Mouse (Mus musculus): Measurements from ENCODE around the gene Rpl3. TPM values are rescaled to one million over a fixed set of nuclear protein-coding genes. Genes with fewer than 3 reads are reported as not detected.

Gene Rpl3
- polyA plus RNA-seq, 1 experiment from 2014 or later: 526 TPM

DNA sequence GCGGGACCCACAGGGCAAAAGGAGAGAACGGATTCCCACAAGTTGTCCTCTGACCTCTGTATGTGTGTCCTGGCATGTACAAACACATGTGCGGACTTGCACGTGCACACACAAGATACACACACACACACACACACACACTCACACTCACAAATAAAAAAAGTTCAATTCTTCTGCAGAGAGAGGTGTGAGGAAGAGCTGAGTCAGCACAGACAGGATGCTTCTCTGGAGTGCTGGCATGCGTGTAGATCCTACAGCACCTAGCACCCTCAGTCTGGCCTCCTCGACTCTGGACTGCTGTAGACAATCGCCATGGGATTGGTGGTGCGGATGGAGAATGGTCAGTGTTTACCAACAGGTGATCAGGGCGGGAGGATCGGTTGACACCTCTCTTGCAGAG, 47.4 kb downstream of the Rpl3 start:
- WGBS: 90% methylated on average over 10 of the region's 10 CpGs
- Histone ChIP-seq H3K9me3 (replicated peaks) (no peaks in the 10 kb centered on the region), H3K9ac (replicated peaks) (no peak overlapping the region), H3K4me2 (no peak overlapping the region), H3K36me3 (no peaks in the 10 kb centered on the region), H3K4me3 (replicated peaks) (no peak overlapping the region), H3K4me1 (no peaks in the 10 kb centered on the region), H3K27me3 (replicated peaks) (no peaks in the 10 kb centered on the region), H3K27ac (replicated peaks) (no peak overlapping the region)
- no peak for ATAC-seq (ENCODE audit: low FRiP score)

GRCm38 (mm10) chr15:80042152-80042551, 49.5 kb downstream of the Rpl3 start:
- no peak overlapping the region for H3K27ac ChIP-seq (replicated peaks)
- ATAC-seq (ENCODE audit: low FRiP score): no peak
- no peak overlapping the region for H3K9ac ChIP-seq (replicated peaks)
- H3K4me1 ChIP-seq: no peaks in the 10 kb centered on the region
- no peaks in the 10 kb centered on the region for H3K9me3 ChIP-seq (replicated peaks)
- H3K27me3 ChIP-seq (replicated peaks): no peaks in the 10 kb centered on the region
- 81% methylated on average over 4 of the region's 4 CpGs for WGBS
- no peak overlapping the region for H3K4me2 ChIP-seq
- H3K36me3 ChIP-seq: no peaks in the 10 kb centered on the region
- no peak overlapping the region for H3K4me3 ChIP-seq (replicated peaks)

DNA sequence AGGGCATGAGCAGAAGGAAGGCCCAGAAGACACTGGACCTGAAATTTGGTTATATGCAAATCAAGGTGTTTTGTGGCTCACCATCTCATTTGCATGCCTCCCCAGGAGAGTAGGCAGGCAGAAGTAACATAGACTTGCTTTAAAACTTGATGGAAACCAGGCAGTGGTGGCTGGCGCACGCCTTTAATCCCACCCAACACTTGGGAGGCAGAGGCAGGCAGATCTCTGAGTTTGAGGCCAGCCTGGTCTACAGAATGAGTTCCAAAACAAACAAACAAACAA, 53.6 kb downstream of the Rpl3 start:
- no peaks in the 10 kb centered on the region for H3K36me3 ChIP-seq
- H3K27ac ChIP-seq (replicated peaks): no peak overlapping the region
- H3K4me3 ChIP-seq (replicated peaks): no peak overlapping the region
- ATAC-seq (ENCODE audit: low FRiP score): no peak
- H3K27me3 ChIP-seq (replicated peaks): no peaks in the 10 kb centered on the region
- no peaks in the 10 kb centered on the region for H3K9me3 ChIP-seq (replicated peaks)
- no peak overlapping the region for H3K4me2 ChIP-seq
- H3K4me1 ChIP-seq: no peaks in the 10 kb centered on the region
- no peak overlapping the region for H3K9ac ChIP-seq (replicated peaks)
- WGBS: 96% methylated on average over 2 of the region's 2 CpGs

GRCm38 (mm10) chr15:80037255-80038109, 54.2 kb downstream of the Rpl3 start:
- Histone ChIP-seq H3K9me3 (replicated peaks) (no peaks in the 10 kb centered on the region), H3K27ac (replicated peaks) (no peak overlapping the region), H3K36me3 (no peaks in the 10 kb centered on the region), H3K4me3 (replicated peaks) (no peak overlapping the region), H3K27me3 (replicated peaks) (no peaks in the 10 kb centered on the region), H3K4me1 (no peaks in the 10 kb centered on the region), H3K4me2 (no peak overlapping the region), H3K9ac (replicated peaks) (no peak overlapping the region)
- 84% methylated on average over 11 of the region's 11 CpGs for WGBS
- no peak for ATAC-seq (ENCODE audit: low FRiP score)

- no peaks in the 10 kb centered on the region for H3K9me3 ChIP-seq (replicated peaks)
- no peaks in the 10 kb centered on the region for H3K36me3 ChIP-seq
- WGBS: 82% methylated on average over 6 of the region's 6 CpGs
- no peak overlapping the region for H3K27ac ChIP-seq (replicated peaks)
- H3K9ac ChIP-seq (replicated peaks): no peak overlapping the region
- H3K27me3 ChIP-seq (replicated peaks): no peaks in the 10 kb centered on the region
- no peaks in the 10 kb centered on the region for H3K4me1 ChIP-seq
- H3K4me2 ChIP-seq: no peak overlapping the region
- ATAC-seq (ENCODE audit: low FRiP score): no peak
- no peak overlapping the region for H3K4me3 ChIP-seq (replicated peaks)
These were observed 56.3 kb downstream of the Rpl3 start for GRCm38 (mm10) chr15:80035341-80035885.

GRCm38 (mm10) chr15:80034913-80035312, 56.8 kb downstream of the Rpl3 start:
- Histone ChIP-seq H3K9ac (replicated peaks) (no peak overlapping the region), H3K4me3 (replicated peaks) (no peak overlapping the region), H3K36me3 (no peaks in the 10 kb centered on the region), H3K9me3 (replicated peaks) (no peaks in the 10 kb centered on the region), H3K27me3 (replicated peaks) (no peaks in the 10 kb centered on the region), H3K4me1 (no peaks in the 10 kb centered on the region), H3K4me2 (no peak overlapping the region), H3K27ac (replicated peaks) (no peak overlapping the region)
- no peak for ATAC-seq (ENCODE audit: low FRiP score)

DNA sequence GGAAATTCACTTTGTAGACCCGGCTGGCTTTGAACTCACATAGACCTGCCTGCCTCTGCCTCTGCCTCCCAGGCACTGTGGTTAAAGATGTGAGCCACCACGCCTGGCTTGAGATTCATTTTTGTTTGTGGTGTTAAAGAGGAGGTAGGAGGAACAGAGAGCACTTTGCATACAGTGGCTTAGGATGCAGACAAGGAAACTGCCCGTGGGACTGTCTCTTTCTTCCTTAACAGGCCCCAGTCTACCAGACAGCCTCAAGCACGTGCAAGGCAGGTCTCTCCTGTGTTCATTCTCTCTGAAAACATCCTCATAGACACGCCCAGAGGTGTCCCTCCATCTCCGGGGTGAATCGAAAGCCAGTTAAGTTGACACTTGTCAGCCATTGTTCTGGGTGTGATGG, 57.3 kb downstream of the Rpl3 start:
- Histone ChIP-seq H3K9ac (replicated peaks) (no peak overlapping the region), H3K36me3 (no peaks in the 10 kb centered on the region), H3K9me3 (replicated peaks) (no peaks in the 10 kb centered on the region), H3K4me3 (replicated peaks) (no peak overlapping the region), H3K27me3 (replicated peaks) (no peaks in the 10 kb centered on the region), H3K4me2 (no peak overlapping the region), H3K4me1 (no peaks in the 10 kb centered on the region), H3K27ac (replicated peaks) (no peak overlapping the region)
- WGBS: 69% methylated on average over 7 of the region's 7 CpGs
- ATAC-seq (ENCODE audit: low FRiP score): no peak

DNA sequence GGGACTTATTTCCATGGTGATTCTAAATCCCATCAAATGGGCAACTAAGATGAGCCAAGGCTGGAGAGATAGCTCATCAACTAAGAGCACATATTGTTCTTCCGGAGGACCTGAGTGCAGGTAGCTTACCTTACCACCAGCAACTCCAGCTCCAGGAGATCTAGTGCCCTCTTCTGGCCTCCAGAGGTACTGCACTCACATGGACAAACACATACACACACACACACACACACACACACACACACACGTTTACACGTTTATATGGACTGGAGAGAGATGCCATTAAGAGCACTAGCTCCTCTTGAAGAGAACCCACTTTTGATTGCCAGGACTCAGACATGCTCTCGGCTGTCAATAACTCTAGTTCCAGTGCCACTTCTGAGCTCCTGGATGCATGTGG, 60.5 kb downstream of the Rpl3 start:
- Histone ChIP-seq H3K36me3 (no peaks in the 10 kb centered on the region), H3K4me2 (no peak overlapping the region), H3K4me1 (no peaks in the 10 kb centered on the region), H3K27ac (replicated peaks) (no peak overlapping the region), H3K9ac (replicated peaks) (no peak overlapping the region), H3K4me3 (replicated peaks) (no peak overlapping the region), H3K9me3 (replicated peaks) (no peaks in the 10 kb centered on the region), H3K27me3 (replicated peaks) (no peaks in the 10 kb centered on the region)
- 83% methylated on average over 4 of the region's 4 CpGs for WGBS
- no peak for ATAC-seq (ENCODE audit: low FRiP score)

DNA sequence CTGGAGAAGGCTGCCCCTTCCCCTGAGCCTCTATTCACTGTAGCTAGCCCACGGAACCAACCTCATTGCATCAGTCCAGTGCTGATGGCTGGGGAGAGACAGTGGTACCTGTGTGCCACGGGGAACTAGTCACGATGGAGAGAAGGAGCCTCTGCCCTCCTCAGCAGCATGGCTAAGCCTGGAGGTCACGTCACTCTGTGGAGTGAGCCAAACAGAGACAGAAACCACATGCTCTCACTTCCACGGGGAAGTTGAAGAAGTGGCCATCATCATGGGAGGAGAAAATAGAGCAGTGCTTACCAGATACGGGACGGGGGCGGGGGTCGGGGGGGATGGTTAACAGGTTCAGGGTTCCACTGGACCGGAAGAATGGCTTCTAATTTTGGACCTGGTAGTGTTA, 61.3 kb downstream of the Rpl3 start:
- H3K36me3 ChIP-seq: no peaks in the 10 kb centered on the region
- no peak for ATAC-seq (ENCODE audit: low FRiP score)
- H3K4me1 ChIP-seq: peaks cover 3% of the 10 kb centered on the region; the same call in 1 of the 2 replicates
- no peaks in the 10 kb centered on the region for H3K9me3 ChIP-seq (replicated peaks)
- H3K9ac ChIP-seq (replicated peaks): no peak overlapping the region
- no peak overlapping the region for H3K4me3 ChIP-seq (replicated peaks)
- no peak overlapping the region for H3K4me2 ChIP-seq
- 94% methylated on average over 10 of the region's 10 CpGs for WGBS
- no peaks in the 10 kb centered on the region for H3K27me3 ChIP-seq (replicated peaks)
- no peak overlapping the region for H3K27ac ChIP-seq (replicated peaks)

DNA sequence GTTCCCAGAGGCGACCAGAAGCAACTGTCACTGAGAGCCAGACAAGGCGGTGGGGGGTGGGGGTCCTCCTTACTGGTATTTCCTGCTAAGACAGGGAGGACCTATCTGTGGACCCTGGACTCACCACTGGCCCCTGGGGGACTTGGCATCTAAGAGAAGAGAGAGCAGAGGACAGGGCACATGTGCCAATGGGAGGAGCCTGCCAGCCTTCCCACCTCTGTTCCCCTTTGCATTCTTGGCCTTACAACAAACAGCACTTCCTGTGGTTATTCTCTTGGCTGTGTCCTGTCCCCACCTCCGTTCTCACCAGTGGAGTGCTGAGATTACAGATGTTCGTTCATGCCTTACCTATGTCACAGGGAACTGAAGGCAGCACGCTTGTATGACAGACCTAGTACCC, 62.8 kb downstream of the Rpl3 start:
- 78% methylated on average over 5 of the region's 5 CpGs for WGBS
- H3K4me2 ChIP-seq: no peak overlapping the region
- H3K9me3 ChIP-seq (replicated peaks): no peaks in the 10 kb centered on the region
- peaks cover 16% of the 10 kb centered on the region for H3K4me1 ChIP-seq
- no peaks in the 10 kb centered on the region for H3K27me3 ChIP-seq (replicated peaks)
- H3K9ac ChIP-seq (replicated peaks): no peak overlapping the region
- no peak overlapping the region for H3K4me3 ChIP-seq (replicated peaks)
- no peak overlapping the region for H3K27ac ChIP-seq (replicated peaks)
- ATAC-seq (ENCODE audit: low FRiP score): no peak
- H3K36me3 ChIP-seq: no peaks in the 10 kb centered on the region
